Mouse (Mus musculus) embryonic facial prominence, embryonic 10.5 days (tissue): ENCODE measurements around the gene Arid1b. TPM values are rescaled to one million over a fixed set of nuclear protein-coding genes. Genes with fewer than 3 reads are reported as not detected.

Experiments used
- DNase-seq: peaks from one replicate; pipeline ENCODE4 v3.0.0-alpha.2; 2017; ENCODE audit warnings: low spot score
- H3K27ac ChIP-seq: fragments of 300-500 bp; sonication (generic); replicated peaks from 2 replicates; pipeline ENCODE4 v1.5.1; 2016; ENCODE audit warnings: mild to moderate bottlenecking
- H3K27me3 ChIP-seq: fragments of 300-500 bp; sonication (generic); replicated peaks from 2 replicates; pipeline ENCODE4 v1.6.1; 2016; ENCODE audit warnings: low read depth, mild to moderate bottlenecking; ENCODE audit not compliant: poor library complexity, severe bottlenecking
- H3K36me3 ChIP-seq: fragments of 300-500 bp; sonication (generic); replicated peaks from 2 replicates; pipeline ENCODE4 v1.6.1; 2016; ENCODE audit warnings: mild to moderate bottlenecking, moderate library complexity
- H3K4me1 ChIP-seq: fragments of 300-500 bp; sonication (generic); 2 replicates; pipeline ENCODE4 v1.6.1; 2016
- H3K4me3 ChIP-seq: fragments of 300-500 bp; sonication (generic); 2 replicates; pipeline ENCODE4 v1.5.1; 2016; ENCODE audit warnings: mild to moderate bottlenecking, moderate library complexity
- H3K9me3 ChIP-seq: fragments of 300-500 bp; sonication (generic); 2 replicates; pipeline ENCODE4 v1.6.1; 2016; ENCODE audit warnings: mild to moderate bottlenecking
- WGBS: fragments of 180-500 bp; shearing (Covaris S2); methylation state at CpG from one replicate; pipeline ENCODE4 v1.1.7; 2016; 5-methylcytosine and 5-hydroxymethylcytosine counted together
- polyA plus RNA-seq: library from polyadenylated mRNA; unstranded; fragments of >200 nt; fragmentation: Nextera tagmentation; extraction: Ambion mirVana; gene quantifications from 2 replicates; pipeline ENCODE4 v1.2.1, GENCODE M21; 2016

Arid1b gene
- polyA plus RNA-seq, 1 experiment from 2014 or later, result 12.4 TPM

DNA sequence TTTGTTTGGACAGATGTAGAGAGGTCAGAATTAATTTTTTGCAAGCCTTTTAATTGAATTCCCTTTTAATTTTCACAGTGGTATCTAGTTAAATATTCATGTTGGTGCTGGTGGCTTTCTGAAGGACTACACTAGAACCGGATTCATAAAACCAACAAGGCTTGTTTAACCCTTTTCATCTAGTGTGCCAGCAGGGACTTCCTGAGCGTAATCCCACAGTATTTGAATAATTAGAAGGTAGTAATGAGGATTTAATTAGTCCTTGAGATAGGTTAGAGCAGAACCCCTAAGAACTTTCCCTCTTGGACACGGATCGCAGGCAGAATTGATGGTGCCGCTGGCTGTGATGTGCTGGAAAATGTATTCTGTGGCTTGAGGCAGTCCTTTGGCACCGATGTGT lies 273.6 kb downstream of the Arid1b start:
- DNase-seq, result no peak
- Histone ChIP-seq H3K27me3 (no peaks in the 10 kb centered on the region), H3K27ac (no peak overlapping the region), H3K36me3 (peaks cover 61% of the 10 kb centered on the region), H3K4me1 (no peaks in the 10 kb centered on the region), H3K9me3 (no peaks in the 10 kb centered on the region), H3K4me3 (no peak overlapping the region)
- WGBS, result 92% methylated on average over 6 of the region's 6 CpGs

DNA sequence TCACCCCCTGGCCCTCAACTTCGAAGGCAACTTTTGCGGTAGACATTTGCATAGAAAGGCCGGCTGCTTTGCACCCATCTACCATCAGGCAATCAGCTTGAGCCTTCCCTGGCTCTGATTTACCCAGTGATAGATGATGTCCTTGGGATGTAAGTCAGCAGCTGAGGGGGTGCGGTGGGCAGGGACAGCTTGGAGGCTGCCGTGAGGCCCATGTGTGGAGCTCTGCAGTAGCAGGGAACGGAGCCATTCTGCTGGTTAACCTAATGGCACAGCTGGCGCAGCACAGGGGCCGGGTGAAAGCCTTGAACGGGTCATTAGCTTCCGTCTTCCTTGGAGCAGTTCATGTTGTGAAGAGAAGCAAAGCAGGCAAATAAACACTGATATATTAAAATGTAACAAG lies 275.2 kb downstream of the Arid1b start:
- H3K9me3 ChIP-seq, result no peaks in the 10 kb centered on the region
- WGBS, result 90% methylated on average over 10 of the region's 10 CpGs

DNA sequence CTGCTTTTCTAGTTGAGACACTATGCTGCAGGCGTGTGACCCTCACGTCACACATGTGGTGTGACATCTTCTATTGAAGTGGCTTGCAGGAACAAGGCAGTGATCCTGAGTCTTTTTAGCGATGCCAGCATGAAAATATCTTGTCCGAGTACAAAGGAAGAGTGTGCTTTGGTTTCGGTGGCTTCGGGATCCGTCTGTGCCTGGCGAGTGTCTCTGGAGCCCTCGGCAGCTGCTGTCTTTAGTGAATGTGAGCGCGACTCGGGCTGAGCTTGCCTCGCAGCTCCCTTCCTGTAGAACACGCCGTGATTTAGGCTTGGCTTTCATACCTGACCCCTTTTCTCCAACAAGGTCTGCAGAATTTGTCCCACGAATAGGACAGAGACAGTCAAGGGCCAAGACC lies 275.6 kb downstream of the Arid1b start:
- Histone ChIP-seq H3K27me3 (no peaks in the 10 kb centered on the region), H3K4me3 (no peak overlapping the region), H3K27ac (no peak overlapping the region), H3K9me3 (no peaks in the 10 kb centered on the region), H3K4me1 (no peaks in the 10 kb centered on the region), H3K36me3 (peaks cover 50% of the 10 kb centered on the region)
- 90% methylated on average over 16 of the region's 16 CpGs for WGBS
- DNase-seq, result no peak

More for the DNA sequence above, 275.2 kb downstream of the Arid1b start:
- Histone ChIP-seq H3K4me3 (no peak overlapping the region), H3K4me1 (no peaks in the 10 kb centered on the region), H3K36me3 (peaks cover 55% of the 10 kb centered on the region), H3K27me3 (no peaks in the 10 kb centered on the region), H3K27ac (no peak overlapping the region)
- no peak for DNase-seq

DNA sequence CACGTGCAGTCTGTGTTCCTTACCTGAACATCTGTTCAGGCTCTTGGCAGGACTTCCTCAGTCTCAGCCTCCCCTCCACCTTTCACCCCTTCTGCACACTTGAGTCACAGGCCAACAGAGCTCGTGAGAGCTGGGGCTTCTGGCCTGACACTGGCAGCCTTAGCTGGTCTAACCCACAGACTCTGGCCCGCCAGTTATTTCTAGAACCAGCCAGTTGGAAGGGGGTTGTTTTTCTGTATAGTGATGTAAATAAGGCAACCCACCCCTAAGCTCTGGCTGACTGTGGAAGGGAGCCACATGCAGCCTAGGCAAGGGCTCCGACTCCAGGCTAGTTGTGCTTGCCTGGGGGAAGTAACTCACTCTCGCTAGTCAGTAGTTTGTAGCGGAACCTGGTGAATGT lies 276.7 kb downstream of the Arid1b start:
- no peak overlapping the region for H3K4me3 ChIP-seq

DNA sequence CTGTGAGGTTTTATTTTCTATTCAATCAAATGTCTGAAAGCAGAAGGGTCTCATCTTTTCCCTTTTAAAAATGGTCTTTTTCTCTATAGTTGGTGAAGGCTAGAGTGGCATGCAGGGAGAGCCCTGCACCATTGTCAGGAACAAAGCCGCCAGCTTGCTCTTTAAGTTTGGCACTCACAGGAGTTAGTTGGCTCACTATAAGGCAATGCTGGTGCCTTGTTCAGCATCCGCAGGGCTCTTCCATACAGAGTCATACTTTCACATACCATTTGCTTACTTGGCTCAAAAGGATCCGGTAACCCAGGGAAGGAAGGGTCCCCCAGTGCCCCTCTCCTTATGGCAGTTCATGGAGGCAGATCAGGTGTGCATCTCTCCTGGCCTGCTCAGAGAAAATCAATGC lies 279.0 kb downstream of the Arid1b start:
- 97% methylated on average over 3 of the region's 3 CpGs for WGBS
- Histone ChIP-seq H3K9me3 (no peaks in the 10 kb centered on the region), H3K4me1 (no peaks in the 10 kb centered on the region), H3K27me3 (no peaks in the 10 kb centered on the region), H3K36me3 (peaks cover 46% of the 10 kb centered on the region), H3K27ac (no peak overlapping the region), H3K4me3 (no peak overlapping the region)
- DNase-seq, result no peak

More for the DNA sequence above, 276.7 kb downstream of the Arid1b start:
- no peak overlapping the region for H3K27ac ChIP-seq
- H3K4me1 ChIP-seq, result no peaks in the 10 kb centered on the region
- DNase-seq, result no peak
- H3K36me3 ChIP-seq, result peaks cover 51% of the 10 kb centered on the region
- no peaks in the 10 kb centered on the region for H3K27me3 ChIP-seq
- 76% methylated on average over 6 of the region's 6 CpGs for WGBS
- H3K9me3 ChIP-seq, result no peaks in the 10 kb centered on the region

DNA sequence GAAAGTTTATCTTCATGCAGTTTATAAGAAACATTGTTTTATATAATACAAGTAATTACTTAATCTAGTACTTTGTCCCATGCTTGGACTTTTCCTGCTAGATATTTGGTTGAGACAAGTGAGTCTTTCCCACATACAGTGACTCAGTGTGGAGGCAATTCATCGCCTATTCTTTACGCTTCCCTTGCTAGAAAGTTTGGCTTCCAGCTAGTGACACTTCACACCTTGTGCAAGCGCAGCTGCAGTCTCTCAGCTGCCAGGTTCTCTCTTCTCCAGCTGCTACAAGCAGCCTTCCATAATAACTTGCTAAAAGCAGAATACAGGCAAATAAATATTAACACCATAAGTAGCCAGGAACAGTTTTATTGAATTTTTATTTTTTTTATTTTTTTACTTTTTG lies 279.6 kb downstream of the Arid1b start:
- H3K9me3 ChIP-seq, result no peaks in the 10 kb centered on the region
- no peak overlapping the region for H3K4me3 ChIP-seq
- H3K27ac ChIP-seq, result no peak overlapping the region
- WGBS, result 94% methylated on average over 3 of the region's 3 CpGs
- no peaks in the 10 kb centered on the region for H3K27me3 ChIP-seq
- no peaks in the 10 kb centered on the region for H3K4me1 ChIP-seq
- H3K36me3 ChIP-seq, result peaks cover 46% of the 10 kb centered on the region
- no peak for DNase-seq

DNA sequence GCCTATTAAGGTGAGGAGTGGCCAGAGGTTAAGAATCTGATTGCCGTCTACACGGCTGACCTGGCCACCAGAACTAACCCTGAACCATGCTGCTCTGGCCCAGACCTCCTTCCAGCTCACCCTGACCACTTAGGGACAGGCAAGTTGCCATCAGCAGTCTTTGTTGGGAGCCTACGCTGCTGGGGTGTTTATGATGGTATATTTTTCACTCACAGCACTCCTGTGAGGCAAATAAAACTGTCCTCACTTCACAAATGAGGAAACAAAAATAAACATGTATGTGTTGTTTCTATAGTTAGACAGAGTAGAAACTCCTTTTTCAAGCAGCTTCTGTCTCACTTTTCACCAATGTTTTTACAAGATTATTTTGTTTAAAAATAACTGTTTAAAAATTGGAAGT lies 280.3 kb downstream of the Arid1b start:
- Histone ChIP-seq H3K4me1 (no peaks in the 10 kb centered on the region), H3K27me3 (no peaks in the 10 kb centered on the region), H3K9me3 (no peaks in the 10 kb centered on the region), H3K27ac (no peak overlapping the region), H3K36me3 (peaks cover 47% of the 10 kb centered on the region), H3K4me3 (no peak overlapping the region)
- DNase-seq, result no peak
- 85% methylated on average over 3 of the region's 3 CpGs for WGBS

DNA sequence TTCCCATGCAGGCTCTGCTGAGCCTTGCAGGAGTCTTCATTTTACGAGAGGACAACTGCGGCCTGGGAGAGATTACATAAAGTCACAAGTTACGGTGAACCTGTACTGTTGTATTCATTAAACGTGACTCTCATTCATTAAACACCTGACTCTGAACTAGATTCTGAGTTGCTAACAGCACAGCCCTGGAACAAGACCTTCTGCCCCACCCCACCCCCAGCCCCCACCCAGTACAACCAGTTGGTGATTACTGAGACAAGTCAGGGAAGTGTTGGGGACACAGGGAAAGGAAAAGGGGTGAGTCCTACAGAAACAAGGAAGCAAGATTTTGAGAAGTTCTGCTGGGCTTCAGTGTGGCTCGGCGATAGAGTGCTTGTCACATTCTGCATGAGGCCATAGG lies 281.6 kb downstream of the Arid1b start:
- no peak overlapping the region for H3K27ac ChIP-seq
- no peaks in the 10 kb centered on the region for H3K9me3 ChIP-seq
- no peaks in the 10 kb centered on the region for H3K27me3 ChIP-seq
- 95% methylated on average over 6 of the region's 6 CpGs for WGBS
- no peak overlapping the region for H3K4me3 ChIP-seq
- no peaks in the 10 kb centered on the region for H3K4me1 ChIP-seq
- H3K36me3 ChIP-seq, result peaks cover 50% of the 10 kb centered on the region
- DNase-seq, result no peak

DNA sequence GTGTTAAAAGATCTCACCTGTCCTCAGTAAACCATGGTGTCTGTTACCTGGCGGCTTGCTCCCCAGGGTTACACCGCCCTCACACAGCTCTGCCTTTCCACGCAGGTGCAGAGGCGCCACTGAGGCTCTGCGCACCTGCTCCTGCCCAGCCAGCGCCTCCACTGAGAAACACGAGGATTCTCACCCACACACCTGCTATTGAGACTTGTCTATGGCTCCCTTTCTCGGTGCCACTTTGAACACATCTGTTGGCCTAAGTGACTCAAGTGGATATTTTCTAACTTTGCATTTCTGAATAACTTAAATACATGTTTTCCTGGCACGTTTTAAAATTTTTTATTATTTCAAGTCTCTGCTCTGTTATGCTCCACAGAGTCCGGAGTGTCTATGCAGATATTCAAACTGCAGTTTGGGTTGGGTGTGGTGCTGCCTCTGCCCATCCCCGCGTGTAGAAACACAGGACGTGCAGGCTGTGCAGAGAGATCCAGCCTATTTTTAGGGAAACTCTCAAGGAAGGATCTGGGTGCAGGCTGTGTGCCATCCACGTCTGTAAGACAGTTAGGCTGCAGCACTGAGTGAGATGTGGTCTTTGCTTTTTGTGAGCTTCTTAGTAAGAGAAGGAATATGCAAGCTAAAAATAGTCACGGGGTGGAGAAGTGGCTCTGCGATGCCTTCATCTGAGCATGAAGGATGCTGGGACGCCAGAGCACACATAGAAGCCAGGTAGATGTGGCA lies 283.2 kb downstream of the Arid1b start:
- peaks cover 59% of the 10 kb centered on the region for H3K36me3 ChIP-seq
- H3K9me3 ChIP-seq, result no peaks in the 10 kb centered on the region
- no peaks in the 10 kb centered on the region for H3K4me1 ChIP-seq
- H3K4me3 ChIP-seq, result no peak overlapping the region
- no peaks in the 10 kb centered on the region for H3K27me3 ChIP-seq
- 90% methylated on average over 17 of the region's 17 CpGs for WGBS
- no peak for DNase-seq
- H3K27ac ChIP-seq, result no peak overlapping the region

DNA sequence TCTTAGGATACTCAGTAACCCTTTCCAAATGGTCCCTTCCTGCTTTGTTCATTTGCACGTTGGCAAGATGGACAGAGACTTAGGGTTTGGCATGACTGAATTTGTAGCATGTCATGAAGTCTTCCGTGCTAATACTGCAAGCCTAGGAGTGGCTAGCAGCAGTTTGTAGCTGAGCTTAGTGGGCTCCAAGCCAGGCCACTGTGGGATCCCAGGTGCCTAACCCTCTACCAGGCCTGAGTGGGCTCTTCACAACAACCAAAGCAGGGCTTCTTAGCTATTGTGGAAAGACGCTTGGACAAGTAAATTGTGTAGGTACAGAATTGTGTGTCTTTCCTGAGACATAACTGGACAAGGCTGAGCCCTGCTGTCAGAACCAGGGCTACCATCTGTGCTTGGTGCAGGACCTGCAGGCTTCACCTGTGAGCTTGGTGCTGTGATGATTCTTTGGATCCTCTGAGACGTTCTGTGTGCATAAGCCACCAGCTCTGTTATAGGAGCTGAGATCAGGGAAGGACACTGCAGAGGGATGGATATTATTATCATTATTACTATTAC lies 286.4 kb downstream of the Arid1b start:
- H3K27ac ChIP-seq, result no peak overlapping the region
- H3K36me3 ChIP-seq, result peaks cover 75% of the 10 kb centered on the region
- 91% methylated on average over 4 of the region's 4 CpGs for WGBS

DNA sequence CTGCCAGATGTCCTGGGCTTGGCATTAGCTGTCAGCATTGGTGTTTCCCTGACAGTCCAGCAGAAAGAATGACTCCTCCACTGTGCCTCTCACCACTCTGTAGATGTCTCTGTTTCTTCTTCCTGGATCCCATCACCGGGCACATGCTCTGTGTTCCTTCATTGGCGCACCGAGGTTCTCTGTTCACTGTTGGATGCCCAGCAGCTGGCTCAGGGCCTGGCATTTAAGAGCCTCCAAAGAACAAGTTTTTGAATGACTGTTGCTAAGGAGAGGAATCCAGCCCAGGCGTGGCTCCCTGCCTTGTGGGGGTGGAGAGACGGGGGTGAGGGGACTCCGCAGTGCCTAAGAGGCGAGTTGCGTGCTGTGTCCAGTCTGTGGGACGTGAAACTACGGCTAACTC lies 290.7 kb downstream of the Arid1b start:
- no peak overlapping the region for H3K27ac ChIP-seq
- 87% methylated on average over 10 of the region's 10 CpGs for WGBS
- peaks cover 12% of the 10 kb centered on the region; the same call in 1 of the 2 replicates for H3K4me1 ChIP-seq
- H3K9me3 ChIP-seq, result no peaks in the 10 kb centered on the region
- H3K27me3 ChIP-seq, result no peaks in the 10 kb centered on the region
- H3K36me3 ChIP-seq, result peaks cover 54% of the 10 kb centered on the region
- no peak for DNase-seq
- no peak overlapping the region for H3K4me3 ChIP-seq

More for the DNA sequence above, 286.4 kb downstream of the Arid1b start:
- H3K27me3 ChIP-seq, result no peaks in the 10 kb centered on the region
- no peaks in the 10 kb centered on the region; the same call in 1 of the 2 replicates for H3K4me1 ChIP-seq
- no peak for DNase-seq
- no peaks in the 10 kb centered on the region for H3K9me3 ChIP-seq
- no peak overlapping the region for H3K4me3 ChIP-seq

DNA sequence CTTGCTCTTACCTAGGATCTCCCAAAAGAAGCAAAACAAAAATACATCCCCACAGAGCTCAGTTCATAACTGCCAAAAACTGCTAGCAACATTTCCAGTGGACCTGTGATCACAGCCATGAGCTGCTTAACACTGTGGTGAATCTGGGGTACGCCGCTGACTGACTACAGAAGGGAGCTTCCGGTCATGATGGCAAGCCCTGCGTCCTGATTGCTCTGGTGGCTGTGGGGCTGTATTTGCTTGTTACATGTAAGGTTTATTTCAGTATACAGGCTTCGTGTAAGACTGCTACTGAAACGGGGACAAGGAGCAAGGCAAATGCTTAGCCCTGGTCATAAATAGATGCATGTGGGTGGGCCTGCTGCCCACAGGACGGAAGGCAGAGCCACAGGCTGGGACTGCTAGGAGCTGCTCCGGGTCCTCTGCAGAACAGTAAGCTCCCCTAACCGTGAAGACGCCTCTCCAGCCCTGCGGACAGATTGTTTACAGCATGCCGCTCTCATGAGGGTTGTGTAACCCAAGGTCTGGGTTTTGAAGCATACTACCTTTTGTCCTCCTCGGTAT lies 291.8 kb downstream of the Arid1b start:
- H3K4me3 ChIP-seq, result no peak overlapping the region
- H3K4me1 ChIP-seq, result peaks cover 12% of the 10 kb centered on the region; the same call in 1 of the 2 replicates
- peaks cover 53% of the 10 kb centered on the region for H3K36me3 ChIP-seq
- no peaks in the 10 kb centered on the region for H3K27me3 ChIP-seq
- 86% methylated on average over 13 of the region's 13 CpGs for WGBS
- no peak for DNase-seq
- no peaks in the 10 kb centered on the region for H3K9me3 ChIP-seq
- peak overlapping the region; percentile 40; the same call in 1 of the 2 replicates for H3K27ac ChIP-seq
